Mouse (Mus musculus): ENCODE data around the gene Kndc1. TPM values are rescaled to one million over a fixed set of nuclear protein-coding genes. Genes with fewer than 3 reads are reported as not detected.

The Kndc1 gene
- not detected for polyA plus RNA-seq (2014; fragmentation: Illumina TruSeq; extraction: RNeasy Lipid Tissue Mini Kit (QIAGEN cat#74804); ENCODE audit: low read depth, low replicate concordance)

DNA sequence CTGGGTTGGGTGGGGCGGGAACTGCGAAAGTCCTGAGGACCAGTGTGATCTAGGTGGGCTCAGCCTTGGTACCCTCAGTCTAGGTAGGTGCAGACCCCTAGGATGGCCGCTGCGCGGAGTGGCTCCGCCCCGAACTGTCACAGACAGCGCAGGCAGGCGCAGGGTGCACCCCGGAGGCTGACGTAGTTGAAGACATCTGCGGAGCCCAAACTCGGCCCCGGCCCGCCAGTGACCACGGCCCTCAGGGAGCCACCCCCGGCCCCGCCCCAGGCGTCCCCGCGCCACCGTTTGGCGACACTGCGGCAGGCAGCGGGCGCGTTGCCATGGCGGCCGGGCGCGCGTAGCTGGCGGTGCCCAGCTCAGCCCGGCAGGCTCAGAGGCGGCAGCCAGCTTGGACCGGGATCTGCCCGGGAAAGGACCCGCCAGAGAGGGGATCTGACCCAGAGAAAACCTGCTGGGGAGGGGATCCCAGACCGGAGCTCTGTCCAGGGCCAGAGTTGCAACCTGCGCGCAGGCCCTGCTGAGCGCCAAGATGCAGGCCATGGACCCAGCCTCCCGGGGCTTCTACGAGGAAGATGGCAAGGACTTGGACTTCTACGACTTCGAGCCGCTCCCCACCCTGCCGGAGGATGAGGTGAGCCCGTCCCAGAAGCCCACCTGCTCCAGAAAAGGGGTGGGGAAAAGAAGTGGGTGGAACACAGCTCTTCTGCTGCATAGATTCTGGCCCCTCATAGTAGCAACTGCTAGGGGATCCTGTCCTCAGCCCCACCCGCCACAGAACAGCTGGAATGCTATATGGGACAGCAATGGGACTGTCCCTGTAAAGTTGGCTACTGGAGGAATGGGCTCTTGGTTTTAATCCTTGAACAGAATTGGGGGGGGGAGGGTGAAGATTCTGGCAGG lies at the start of gene Kndc1:
Gene Kndc1, plus strand, starts transcription at position 42 of the 903 bp plus-strand sequence.

DNA sequence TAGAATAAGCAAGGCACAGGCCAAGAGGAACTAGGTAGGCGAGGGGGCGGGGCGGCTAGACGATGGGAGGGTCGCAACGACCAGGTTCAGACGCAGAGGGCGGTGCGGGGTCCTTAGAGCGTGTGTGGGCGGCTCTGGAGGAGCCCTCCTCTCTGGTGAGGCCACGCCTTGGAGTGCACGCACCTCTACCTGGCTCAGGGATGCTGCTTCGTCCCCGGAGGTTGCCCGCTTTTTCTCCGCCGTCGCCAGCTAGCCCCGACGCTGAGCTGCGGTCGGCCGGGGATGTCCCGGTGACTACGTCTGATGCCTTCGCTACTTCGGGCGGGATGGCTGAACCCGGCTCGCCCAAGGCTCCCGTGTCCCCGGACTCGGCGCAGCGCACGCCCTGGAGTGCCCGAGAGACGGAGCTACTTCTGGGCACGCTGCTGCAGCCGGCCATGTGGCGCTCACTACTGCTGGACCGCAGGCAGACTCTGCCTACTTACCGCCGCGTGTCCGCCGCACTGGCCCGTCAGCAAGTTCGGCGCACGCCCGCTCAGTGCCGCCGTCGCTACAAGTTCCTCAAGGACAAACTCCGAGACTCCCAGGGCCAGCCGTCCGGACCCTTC lies 49.3 kb downstream of the Kndc1 start, which contains the start of gene Utf1:
Gene Utf1, plus strand, starts transcription at position 116 of the 608 bp plus-strand sequence.

DNA sequence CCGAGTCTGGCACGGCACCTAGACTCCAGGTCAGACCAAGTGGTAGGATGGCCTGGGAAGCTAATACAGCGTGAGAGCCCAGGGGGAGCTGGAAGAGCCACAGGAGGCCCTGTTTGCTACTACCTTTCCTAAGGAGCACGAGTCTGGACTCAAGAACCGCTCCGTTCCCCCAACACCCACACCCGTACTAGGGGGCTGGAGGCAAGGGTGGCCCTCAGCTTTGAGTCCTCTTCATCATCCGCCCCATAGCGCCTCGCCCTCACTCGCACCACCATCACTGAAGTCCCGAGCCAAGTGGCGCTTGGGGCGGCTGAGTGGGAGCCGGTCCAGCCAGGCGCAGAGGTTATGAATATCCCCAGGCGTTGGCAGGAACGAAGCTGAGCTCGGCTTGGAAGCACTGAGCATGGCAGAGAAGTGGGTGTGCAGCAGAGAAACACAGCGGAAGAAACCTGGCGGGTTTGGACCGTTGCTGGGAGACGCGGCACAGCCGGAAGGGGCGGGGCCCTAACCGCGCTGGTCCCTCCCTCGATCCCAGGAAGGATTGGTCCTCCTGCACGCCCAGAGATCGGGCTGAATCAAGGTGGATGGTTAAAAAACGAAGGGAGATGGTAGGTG lies 83.9 kb downstream of the Kndc1 start, which contains the start of gene 6430531B16Rik:
Gene 6430531B16Rik, minus strand, starts transcription at position 478 of the 615 bp plus-strand sequence.

Other genes starting within 250 kb of the Kndc1 start
- not detected for gene Cfap46, start 210.9 kb upstream of the Kndc1 start, polyA plus RNA-seq (2014; fragmentation: Illumina TruSeq; extraction: RNeasy Lipid Tissue Mini Kit (QIAGEN cat#74804); ENCODE audit: low read depth, low replicate concordance)
- gene Adgra1, start 60.5 kb upstream of the Kndc1 start, polyA plus RNA-seq (2014; fragmentation: Illumina TruSeq; extraction: RNeasy Lipid Tissue Mini Kit (QIAGEN cat#74804); ENCODE audit: low read depth, low replicate concordance), result not detected
- gene Utf1, start 49.1 kb downstream of the Kndc1 start, polyA plus RNA-seq (2014; fragmentation: Illumina TruSeq; extraction: RNeasy Lipid Tissue Mini Kit (QIAGEN cat#74804); ENCODE audit: low read depth, low replicate concordance), result not detected
- gene 6430531B16Rik, start 84.1 kb downstream of the Kndc1 start, polyA plus RNA-seq (2014; fragmentation: Illumina TruSeq; extraction: RNeasy Lipid Tissue Mini Kit (QIAGEN cat#74804); ENCODE audit: low read depth, low replicate concordance), result not detected
- gene Adam8, start 97.9 kb downstream of the Kndc1 start, polyA plus RNA-seq (2014; fragmentation: Illumina TruSeq; extraction: RNeasy Lipid Tissue Mini Kit (QIAGEN cat#74804); ENCODE audit: low read depth, low replicate concordance), result 1.9 TPM
- 14.5 TPM for gene Zfp511, start 141.7 kb downstream of the Kndc1 start, polyA plus RNA-seq (2014; fragmentation: Illumina TruSeq; extraction: RNeasy Lipid Tissue Mini Kit (QIAGEN cat#74804); ENCODE audit: low read depth, low replicate concordance)
- 20.2 TPM for gene Tubgcp2, start 142.0 kb downstream of the Kndc1 start, polyA plus RNA-seq (2014; fragmentation: Illumina TruSeq; extraction: RNeasy Lipid Tissue Mini Kit (QIAGEN cat#74804); ENCODE audit: low read depth, low replicate concordance)
- gene Msx3, start 154.4 kb downstream of the Kndc1 start, polyA plus RNA-seq (2014; fragmentation: Illumina TruSeq; extraction: RNeasy Lipid Tissue Mini Kit (QIAGEN cat#74804); ENCODE audit: low read depth, low replicate concordance), result not detected
- gene Caly, start 187.9 kb downstream of the Kndc1 start, polyA plus RNA-seq (2014; fragmentation: Illumina TruSeq; extraction: RNeasy Lipid Tissue Mini Kit (QIAGEN cat#74804); ENCODE audit: low read depth, low replicate concordance), result not detected
- gene Prap1, start 198.7 kb downstream of the Kndc1 start, polyA plus RNA-seq (2014; fragmentation: Illumina TruSeq; extraction: RNeasy Lipid Tissue Mini Kit (QIAGEN cat#74804); ENCODE audit: low read depth, low replicate concordance), result not detected
- gene Fuom, start 207.7 kb downstream of the Kndc1 start, polyA plus RNA-seq (2014; fragmentation: Illumina TruSeq; extraction: RNeasy Lipid Tissue Mini Kit (QIAGEN cat#74804); ENCODE audit: low read depth, low replicate concordance), result 85.6 TPM
- 6.8 TPM for gene Paox, start 221.1 kb downstream of the Kndc1 start, polyA plus RNA-seq (2014; fragmentation: Illumina TruSeq; extraction: RNeasy Lipid Tissue Mini Kit (QIAGEN cat#74804); ENCODE audit: low read depth, low replicate concordance)
- 535 TPM for gene Echs1, start 221.8 kb downstream of the Kndc1 start, polyA plus RNA-seq (2014; fragmentation: Illumina TruSeq; extraction: RNeasy Lipid Tissue Mini Kit (QIAGEN cat#74804); ENCODE audit: low read depth, low replicate concordance)
- 41.4 TPM for gene Mtg1, start 242.9 kb downstream of the Kndc1 start, polyA plus RNA-seq (2014; fragmentation: Illumina TruSeq; extraction: RNeasy Lipid Tissue Mini Kit (QIAGEN cat#74804); ENCODE audit: low read depth, low replicate concordance)